Mouse (Mus musculus): ENCODE data around the gene Slc35a3.

The Slc35a3 gene

DNA sequence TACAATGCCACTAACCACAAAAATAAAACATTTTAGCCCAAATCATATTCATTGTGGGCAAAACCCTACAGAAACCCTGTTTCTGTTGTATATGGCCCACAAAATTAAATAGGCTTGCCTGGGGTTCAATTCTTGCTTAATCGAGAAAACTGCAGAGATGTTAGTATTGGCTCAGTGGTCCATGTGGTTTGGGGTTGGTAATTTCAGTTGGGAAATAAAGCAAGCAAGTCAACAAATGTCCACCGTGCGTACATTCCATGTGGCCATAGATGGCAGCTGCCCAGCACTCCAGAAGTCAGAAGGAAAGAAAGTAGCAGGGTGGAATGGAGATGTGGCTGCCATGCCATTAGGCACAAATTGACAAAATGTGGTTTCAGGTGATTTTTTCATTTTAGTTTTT lies 79.7 kb downstream of the Slc35a3 start:
- ChIA-PET CTCF (interaction anchor here in 3 of 4 experiments (0.6 to 1.2 kb wide), 4 partner anchors 10 to 610 kb away, joined by 3 to 4 read pairs (median 3); no protein-coding TSS in a partner anchor), POLR2A (interaction anchor here in 1 of 4 experiments (0.6 to 13.2 kb wide), 8 partner anchors 9 to 462 kb away, joined by 3 to 193 read pairs (median 5); no protein-coding TSS in a partner anchor)

DNA sequence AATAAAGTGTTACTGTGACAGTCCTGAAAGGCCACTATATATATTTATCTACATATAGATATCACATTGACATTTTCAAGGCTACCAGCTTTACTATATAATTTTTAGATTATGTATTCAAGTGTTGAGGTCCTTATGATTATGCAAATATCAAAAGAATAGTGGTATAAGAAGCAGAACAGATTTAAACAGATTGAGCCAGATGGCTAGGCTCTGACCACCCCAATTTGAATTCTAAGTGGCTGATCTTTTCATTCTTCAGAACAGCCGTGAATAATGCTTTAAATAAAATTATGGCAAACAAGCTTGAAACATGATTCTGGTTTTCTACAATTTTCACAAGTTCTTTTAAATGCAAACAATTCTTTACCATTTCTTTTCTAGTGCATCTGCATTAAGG lies 81.2 kb downstream of the Slc35a3 start:
- CTCF ChIA-PET = interaction anchor here in 1 of 4 experiments (0.6 to 1.2 kb wide), 2 partner anchors 9 to 438 kb away, joined by 3 read pairs; no protein-coding TSS in a partner anchor

GRCm38 (mm10) chr3:116622641-116623040 lies 90.0 kb downstream of the Slc35a3 start:
- ChIA-PET CTCF (interaction anchor here in 2 of 4 experiments (0.7 to 1.5 kb wide), 5 partner anchors 10 to 291 kb away, joined by 3 read pairs; no protein-coding TSS in a partner anchor), POLR2A (interaction anchor here in 3 of 4 experiments (0.6 to 5.7 kb wide), 33 partner anchors 9 to 878 kb away, joined by 3 to 36 read pairs (median 4); partner anchors contain the start of genes Sass6 (in 2 of the 3), Cdc14a (in 1 of the 3), Dbt (in 1 of the 3) and Mfsd14a (in 1 of the 3))

More for the DNA sequence above, 81.2 kb downstream of the Slc35a3 start:
- POLR2A ChIA-PET = interaction anchor here in 2 of 4 experiments (0.6 to 3.3 kb wide), 9 partner anchors 10 to 92 kb away, joined by 3 to 31 read pairs (median 5); partner anchors contain the start of genes Mfsd14a (in 1 of the 2) and Trmt13 (in 1 of the 2)

DNA sequence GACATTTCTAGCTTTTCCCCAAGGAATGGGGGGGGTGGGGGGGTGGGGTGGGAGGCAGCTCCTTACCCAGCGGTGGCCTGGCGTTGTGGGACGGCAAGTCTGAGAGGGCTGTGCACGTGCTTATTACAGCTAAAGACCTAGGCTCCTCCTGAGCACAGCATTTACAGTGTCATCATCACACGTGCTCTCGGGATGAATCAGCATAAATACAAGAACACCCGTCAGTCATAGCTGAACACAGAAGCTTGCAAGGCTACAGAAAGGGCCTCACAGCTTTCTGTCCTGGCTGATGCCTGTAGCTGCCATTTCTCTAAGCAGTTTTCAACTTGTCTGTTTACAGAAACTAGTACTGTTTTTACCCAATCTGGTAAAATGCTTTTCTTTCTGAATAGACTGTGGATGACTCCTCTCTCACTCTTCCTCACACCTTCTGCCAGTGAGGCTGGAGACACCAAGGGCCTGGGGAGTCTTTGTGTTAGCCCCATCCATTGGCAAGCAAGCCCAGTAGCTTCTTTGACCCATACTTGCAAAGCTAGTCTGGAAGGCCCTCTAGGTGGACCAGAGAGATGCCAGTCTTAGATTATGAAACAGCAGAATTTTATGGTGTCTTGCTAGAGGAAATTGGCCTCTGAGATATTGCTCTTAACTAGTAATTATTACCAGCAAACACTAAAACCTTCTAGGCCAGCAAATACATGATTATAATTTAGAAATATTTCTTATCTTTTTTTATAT lies 91.8 kb downstream of the Slc35a3 start:
- CTCF ChIA-PET = interaction anchor here in 1 of 4 experiments (0.6 kb wide), 1 partner anchor 26 kb away, joined by 6 read pairs; the partner anchor contains the start of gene Sass6
- POLR2A ChIA-PET = interaction anchor here in 3 of 4 experiments (0.5 to 5.7 kb wide), 30 partner anchors 10 to 614 kb away, joined by 3 to 36 read pairs (median 4); partner anchors contain the start of genes Dbt (in 2 of the 3), Sass6 (in 2 of the 3), Extl2 (in 1 of the 3) and Slc30a7 (in 1 of the 3)
